Mouse (Mus musculus) C2C12 (cell line): ENCODE data around the gene Cntfr. TPM values are rescaled to one million over a fixed set of nuclear protein-coding genes. Genes with fewer than 3 reads are reported as not detected.

Source experiments
- H3K27me3 ChIP-seq: one replicate; pipeline ENCODE4 v1.6.1; 2011; ENCODE audit not compliant: control insufficient read depth, insufficient read depth, insufficient read length
- H3K36me3 ChIP-seq: one replicate; pipeline ENCODE4 v1.6.1; 2011; ENCODE audit not compliant: control insufficient read depth, insufficient read depth
- H3K4me3 ChIP-seq: one replicate; pipeline ENCODE4 v1.5.1; 2011; ENCODE audit warnings: mild to moderate bottlenecking, control low read depth; ENCODE audit not compliant: poor library complexity, insufficient read depth, severe bottlenecking
- H3K79me2 ChIP-seq: one replicate; pipeline ENCODE4 v1.6.1; 2011; ENCODE audit not compliant: control insufficient read depth, insufficient read depth
- H3K79me3 ChIP-seq: one replicate; pipeline ENCODE4 v1.6.1; 2011; ENCODE audit warnings: low read depth, control low read depth
- H3ac ChIP-seq: one replicate; pipeline ENCODE3; 2011; ENCODE audit warnings: low read depth; ENCODE audit not compliant: control insufficient read depth, insufficient read length
- CEBPB ChIP-seq: IDR thresholded peaks from one replicate; pipeline ENCODE4 v1.6.1; 2011; ENCODE audit warnings: low read depth, mild to moderate bottlenecking, control low read depth, moderate library complexity
- CTCF ChIP-seq: IDR thresholded peaks from one replicate; pipeline ENCODE4 v1.5.1; 2011; ENCODE audit not compliant: control insufficient read depth, insufficient read depth, insufficient read length
- FOSL1 ChIP-seq: IDR thresholded peaks from one replicate; pipeline ENCODE4 v1.8.0; 2011; ENCODE audit warnings: mild to moderate bottlenecking, low read length; ENCODE audit not compliant: poor library complexity, insufficient read depth, severe bottlenecking
- MAX ChIP-seq: IDR thresholded peaks from one replicate; pipeline ENCODE4 v1.6.1; 2011; ENCODE audit warnings: mild to moderate bottlenecking, control low read depth
- MYOD1 ChIP-seq: IDR thresholded peaks from one replicate; pipeline ENCODE4 v1.6.1; 2011; ENCODE audit warnings: low read depth; ENCODE audit not compliant: control insufficient read depth, insufficient read length
- MYOG ChIP-seq: IDR thresholded peaks from one replicate; pipeline ENCODE4 v1.6.1; 2011; ENCODE audit not compliant: control insufficient read depth, insufficient read length; ENCODE audit errors: extremely low read depth
- USF1 ChIP-seq: IDR thresholded peaks from one replicate; pipeline ENCODE4 v1.6.1; 2011; ENCODE audit warnings: low read depth, mild to moderate bottlenecking, control low read depth, moderate library complexity
- polyA plus RNA-seq: library from polyadenylated mRNA; unstranded; fragments of >200 nt; fragmentation: generic; extraction: Trizol; gene quantifications from one replicate; pipeline ENCODE4 v1.2.1, GENCODE M21; 2012; ENCODE audit warnings: missing spikeins

The Cntfr gene
- polyA plus RNA-seq, 1 experiment = 0.05 TPM

DNA sequence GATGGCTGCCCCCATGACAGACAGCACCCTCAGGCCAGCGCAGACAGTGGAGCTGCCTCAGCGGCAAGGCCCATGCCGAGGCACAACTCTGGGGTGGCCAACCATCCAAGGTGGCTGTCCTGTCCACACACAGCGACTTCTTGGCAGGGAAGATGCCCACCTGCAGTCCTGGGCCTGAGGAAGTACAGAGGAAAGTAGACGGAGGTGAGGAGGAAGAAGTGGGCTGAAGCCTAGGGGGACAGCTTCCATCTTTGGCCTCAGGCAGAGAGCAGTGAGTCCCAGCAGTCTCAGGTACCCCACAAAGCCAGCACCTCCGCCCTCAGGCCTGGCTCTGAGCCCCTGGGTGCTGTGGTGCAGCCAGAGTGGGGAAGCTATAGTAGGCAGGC is 58.1 kb downstream of the Cntfr start:
- no peaks in the 10 kb centered on the region for H3K36me3 ChIP-seq
- TF ChIP-seq FOSL1 = no peak
- TF ChIP-seq CEBPB = no peak
- TF ChIP-seq MYOG = no peak
- no peak for TF ChIP-seq CTCF
- no peak for TF ChIP-seq USF1
- no peak for TF ChIP-seq MYOD1
- TF ChIP-seq MAX = no peak
- H3K27me3 ChIP-seq = peaks cover 4% of the 10 kb centered on the region
- H3ac ChIP-seq = no peak overlapping the region
- H3K4me3 ChIP-seq = no peak overlapping the region
- no peaks in the 10 kb centered on the region for H3K79me3 ChIP-seq
- no peaks in the 10 kb centered on the region for H3K79me2 ChIP-seq

DNA sequence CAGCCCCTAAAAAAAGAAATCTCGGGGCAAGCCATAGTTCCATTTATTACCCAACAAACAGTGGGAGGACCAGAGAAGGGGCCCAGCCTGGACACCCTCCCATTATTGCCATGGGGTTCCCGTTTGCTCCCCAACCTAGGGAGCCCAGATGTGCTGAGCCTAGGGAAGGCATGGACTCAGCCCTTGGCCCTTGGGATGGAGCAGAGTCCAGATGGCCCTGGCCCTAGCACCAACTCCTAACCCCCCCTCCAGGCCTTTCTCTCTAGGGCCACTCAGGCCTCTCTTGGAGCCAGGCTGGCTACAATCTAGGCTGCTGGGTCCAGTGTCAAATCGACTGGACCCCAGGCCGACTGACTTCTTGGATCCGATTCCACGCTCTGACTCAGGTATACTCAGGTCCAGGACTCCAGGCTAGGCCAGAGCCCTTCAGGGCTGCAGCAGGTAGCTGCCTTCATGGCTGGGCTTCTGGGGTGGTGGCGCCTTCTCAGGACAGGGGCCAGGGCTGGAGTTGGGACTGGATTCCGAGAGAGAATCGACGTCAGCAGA is 58.6 kb downstream of the Cntfr start:
- Histone ChIP-seq H3K27me3 (peaks cover 4% of the 10 kb centered on the region), H3K4me3 (no peak overlapping the region)
- TF ChIP-seq MYOD1 (no peak), MYOG (no peak), CEBPB (no peak), USF1 (no peak), CTCF (no peak), MAX (no peak), FOSL1 (no peak)

DNA sequence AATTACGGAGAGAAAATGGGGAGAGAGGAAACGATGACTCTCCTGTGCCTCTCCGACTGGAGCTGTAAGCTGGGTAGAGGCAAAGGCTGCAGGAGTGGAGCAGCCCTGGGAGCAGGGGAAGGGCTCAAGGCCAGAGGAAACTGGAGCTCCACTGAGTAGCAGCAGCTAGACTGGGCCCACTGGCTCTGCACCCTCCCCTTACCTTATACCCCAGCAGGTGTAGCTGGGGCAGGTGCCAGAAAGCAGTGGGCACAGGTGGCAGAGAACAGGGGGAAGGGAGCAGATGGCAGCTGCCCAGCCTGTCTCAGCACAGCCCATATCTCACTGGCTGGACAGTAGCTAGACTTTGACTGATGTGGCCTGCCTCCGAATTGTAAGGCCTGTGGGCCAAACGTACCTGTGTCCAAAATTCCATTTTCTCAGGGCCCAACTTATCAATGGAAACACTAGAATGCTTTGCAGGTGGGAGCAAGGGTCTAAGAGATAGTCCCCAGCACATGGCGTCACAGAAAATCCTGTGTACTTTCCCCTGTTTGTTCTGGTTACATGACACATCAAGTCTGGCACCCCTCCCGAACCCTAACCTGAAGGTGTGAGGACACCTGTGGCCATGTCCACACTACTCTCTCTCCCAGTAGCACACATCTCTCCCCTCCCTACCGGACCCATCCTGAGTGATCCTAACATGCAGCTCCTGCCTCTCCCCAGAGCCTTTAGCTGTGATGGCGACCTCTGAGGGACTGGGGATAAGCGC is 59.8 kb downstream of the Cntfr start:
- H3ac ChIP-seq = no peak overlapping the region
- H3K79me2 ChIP-seq = no peaks in the 10 kb centered on the region
- no peaks in the 10 kb centered on the region for H3K36me3 ChIP-seq
- no peaks in the 10 kb centered on the region for H3K79me3 ChIP-seq
- peaks cover 11% of the 10 kb centered on the region for H3K27me3 ChIP-seq
- no peak for TF ChIP-seq MYOD1
- no peak for TF ChIP-seq CEBPB
- TF ChIP-seq MAX = no peak
- TF ChIP-seq USF1 = no peak
- TF ChIP-seq MYOG = no peak
- no peak for TF ChIP-seq CTCF
- no peak for TF ChIP-seq FOSL1
- no peak overlapping the region for H3K4me3 ChIP-seq

More for the DNA sequence above, 58.6 kb downstream of the Cntfr start:
- Histone ChIP-seq H3ac (no peak overlapping the region), H3K79me3 (no peaks in the 10 kb centered on the region), H3K36me3 (no peaks in the 10 kb centered on the region), H3K79me2 (no peaks in the 10 kb centered on the region)

DNA sequence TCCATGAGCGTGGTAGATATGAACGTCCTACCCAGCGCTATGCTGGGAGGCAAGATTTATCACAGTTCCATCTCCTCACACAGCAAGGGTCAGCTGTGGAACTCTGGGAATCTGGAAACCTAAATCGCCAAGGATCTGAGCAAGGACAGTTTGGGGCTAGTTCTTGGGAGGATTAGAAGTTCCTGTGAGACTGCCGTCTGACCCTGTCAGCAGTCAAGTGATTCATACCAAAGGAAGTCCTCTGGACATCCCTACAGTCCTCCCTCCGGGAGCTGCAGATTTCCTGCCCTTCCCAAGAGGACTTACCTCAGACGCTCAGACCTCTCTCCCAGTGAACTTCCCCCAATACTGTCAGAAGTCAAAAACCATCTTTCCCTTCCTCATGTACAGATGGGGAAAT is 60.5 kb downstream of the Cntfr start:
- Histone ChIP-seq H3K79me2 (no peaks in the 10 kb centered on the region), H3K79me3 (no peaks in the 10 kb centered on the region), H3K4me3 (no peak overlapping the region), H3K36me3 (no peaks in the 10 kb centered on the region), H3K27me3 (peaks cover 18% of the 10 kb centered on the region), H3ac (no peak overlapping the region)
- TF ChIP-seq MAX (no peak), MYOD1 (no peak), MYOG (no peak), USF1 (no peak), FOSL1 (no peak), CTCF (no peak), CEBPB (no peak)

DNA sequence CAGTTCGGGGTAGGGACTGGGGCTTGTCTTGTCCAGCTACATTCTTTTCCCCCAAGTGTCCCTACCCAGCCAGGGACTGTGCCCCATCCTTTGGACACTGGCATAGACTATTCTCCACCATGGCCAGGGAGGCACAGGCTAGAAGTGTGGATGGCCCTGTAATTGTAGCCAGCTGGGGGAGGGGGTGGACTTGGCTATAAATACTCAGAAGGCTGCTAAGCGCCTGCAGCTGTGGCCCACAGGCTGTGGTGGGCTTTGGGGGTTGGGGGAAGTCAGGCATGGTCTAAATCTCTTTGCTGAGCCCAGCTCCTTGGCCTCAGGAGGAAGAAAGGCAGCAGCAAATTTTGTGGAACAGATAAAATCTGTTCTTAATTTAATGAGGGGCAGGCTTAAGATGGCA is 61.0 kb downstream of the Cntfr start:
- no peak for TF ChIP-seq CTCF
- H3K79me3 ChIP-seq = no peaks in the 10 kb centered on the region
- H3K4me3 ChIP-seq = no peak overlapping the region
- no peaks in the 10 kb centered on the region for H3K36me3 ChIP-seq
- H3K79me2 ChIP-seq = no peaks in the 10 kb centered on the region
- no peak overlapping the region for H3ac ChIP-seq
- H3K27me3 ChIP-seq = peaks cover 22% of the 10 kb centered on the region

DNA sequence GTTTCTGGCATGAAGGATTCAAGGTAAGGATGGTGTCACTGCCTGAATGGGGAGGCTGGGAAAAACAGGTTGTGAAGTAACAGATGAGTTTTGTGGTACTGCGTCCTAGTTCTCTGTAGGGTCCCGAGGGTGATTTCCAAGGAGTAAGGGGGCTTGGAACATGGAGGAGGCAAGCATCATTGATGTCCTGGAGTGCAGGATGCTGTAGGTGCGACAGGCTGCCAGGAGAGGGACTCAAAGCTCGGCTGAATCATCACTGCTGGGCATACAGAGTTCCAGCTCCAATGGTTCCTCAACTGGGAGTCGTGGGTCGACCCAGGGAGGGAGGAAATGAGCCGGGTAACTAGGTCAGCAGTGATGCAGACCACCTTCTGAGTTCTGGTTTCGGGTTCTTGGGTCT is 61.7 kb downstream of the Cntfr start:
- TF ChIP-seq CTCF (no peak), CEBPB (no peak), USF1 (no peak), MYOD1 (no peak), FOSL1 (no peak), MAX (no peak), MYOG (no peak)
- Histone ChIP-seq H3K79me3 (no peaks in the 10 kb centered on the region), H3K27me3 (peaks cover 24% of the 10 kb centered on the region), H3K79me2 (no peaks in the 10 kb centered on the region), H3ac (no peak overlapping the region), H3K4me3 (no peak overlapping the region), H3K36me3 (no peaks in the 10 kb centered on the region)
